Mouse (Mus musculus) gonadal fat pad, adult 2 months (tissue): Measurements from ENCODE around the gene Mymk. TPM values are rescaled to one million over a fixed set of nuclear protein-coding genes. Genes with fewer than 3 reads are reported as not detected.

Experiments used
- DNase-seq: peaks from one replicate; pipeline ENCODE4 v3.0.0-alpha.2; 2012; ENCODE audit warnings: low read depth
- polyA plus RNA-seq: library from polyadenylated mRNA; depleted of rRNA; stranded (reverse); fragments of >200 nt; gene quantifications from 2 replicates; pipeline ENCODE4 v1.2.3, GENCODE M21; 2012; rRNA removed

Mymk gene
- polyA plus RNA-seq: 0.11 and 0.18 TPM in 2 replicates

- DNase-seq: no peak
Measured at GRCm38 (mm10) chr2:27071978-27072377, at the start of gene Mymk. Gene Mymk (minus strand): TSS chr2:27072179.

- no peak for DNase-seq
Measured at GRCm38 (mm10) chr2:27120241-27120641, 48.3 kb upstream of the Mymk start.

- DNase-seq: no peak
Measured at GRCm38 (mm10) chr2:27119766-27120165, 47.8 kb upstream of the Mymk start.

GRCm38 (mm10) chr2:27118452-27118851 is 46.5 kb upstream of the Mymk start:
- DNase-seq: no peak

- DNase-seq: no peak
Measured at GRCm38 (mm10) chr2:27114169-27114568, 42.2 kb upstream of the Mymk start.

GRCm38 (mm10) chr2:27112585-27112984 is 40.6 kb upstream of the Mymk start:
- DNase-seq: no peak

- DNase-seq: no peak
Measured at GRCm38 (mm10) chr2:27109052-27109451, 37.1 kb upstream of the Mymk start.

- DNase-seq: no peak
Measured at GRCm38 (mm10) chr2:27108144-27108543, 36.2 kb upstream of the Mymk start.

- DNase-seq: no peak
Measured at GRCm38 (mm10) chr2:27106816-27107215, 34.8 kb upstream of the Mymk start.

GRCm38 (mm10) chr2:27103554-27103953 is 31.6 kb upstream of the Mymk start:
- no peak for DNase-seq

- no peak for DNase-seq
Measured at GRCm38 (mm10) chr2:27097776-27098175, 25.8 kb upstream of the Mymk start.

- no peak for DNase-seq
Measured at GRCm38 (mm10) chr2:27097241-27097656, 25.3 kb upstream of the Mymk start.

- DNase-seq: no peak
Measured at GRCm38 (mm10) chr2:27096341-27096981, 24.5 kb upstream of the Mymk start.

- no peak for DNase-seq
Measured at GRCm38 (mm10) chr2:27095178-27095577, 23.2 kb upstream of the Mymk start.

GRCm38 (mm10) chr2:27089238-27089637 is 17.3 kb upstream of the Mymk start:
- no peak for DNase-seq

GRCm38 (mm10) chr2:27088700-27089099 is 16.7 kb upstream of the Mymk start:
- no peak for DNase-seq

GRCm38 (mm10) chr2:27088071-27088644 is 16.2 kb upstream of the Mymk start:
- DNase-seq: no peak

- DNase-seq: no peak
Measured at GRCm38 (mm10) chr2:27087581-27087980, 15.6 kb upstream of the Mymk start.

- no peak for DNase-seq
Measured at GRCm38 (mm10) chr2:27086483-27087010, 14.6 kb upstream of the Mymk start.

GRCm38 (mm10) chr2:27085801-27086200 is 13.8 kb upstream of the Mymk start:
- DNase-seq: no peak

- no peak for DNase-seq
Measured at GRCm38 (mm10) chr2:27084963-27085362, 13.0 kb upstream of the Mymk start.

GRCm38 (mm10) chr2:27083761-27084475 is 11.9 kb upstream of the Mymk start:
- no peak for DNase-seq

- no peak for DNase-seq
Measured at GRCm38 (mm10) chr2:27079649-27080048, 7.7 kb upstream of the Mymk start.
